Mouse (Mus musculus) kidney, embryonic 16.5 days (tissue): Measurements from ENCODE around the gene Hsf4. TPM values are rescaled to one million over a fixed set of nuclear protein-coding genes. Genes with fewer than 3 reads are reported as not detected.

Source experiments
- ATAC-seq: fragments of 200-750 bp; cut with Nextera tagmentation; 2 replicates; pipeline ENCODE4 v1.8.0; 2017; ENCODE audit warnings: moderate TSS enrichment; ENCODE audit not compliant: low FRiP score, low TSS enrichment
- H3K27ac ChIP-seq: fragments of 300-500 bp; sonication (generic); 2 replicates; pipeline ENCODE4 v1.5.1; 2014; ENCODE audit warnings: low read length
- H3K27me3 ChIP-seq: fragments of 300-500 bp; sonication (generic); 2 replicates; pipeline ENCODE4 v1.6.1; 2014; ENCODE audit warnings: low read length, control low read depth, mixed read lengths; ENCODE audit not compliant: insufficient read depth
- H3K36me3 ChIP-seq: fragments of 300-500 bp; sonication (generic); 2 replicates; pipeline ENCODE4 v1.6.1; 2014; ENCODE audit warnings: low read length, control low read depth, mixed read lengths; ENCODE audit not compliant: insufficient read depth
- H3K4me1 ChIP-seq: fragments of 300-500 bp; sonication (generic); 2 replicates; pipeline ENCODE4 v1.6.1; 2014; ENCODE audit warnings: low read length, control low read depth, mixed read lengths; ENCODE audit not compliant: insufficient read depth
- H3K4me2 ChIP-seq: fragments of 300-500 bp; sonication (generic); replicated peaks from 2 replicates; pipeline ENCODE4 v1.6.1; 2014; ENCODE audit warnings: low read depth, low read length
- H3K4me3 ChIP-seq: fragments of 300-500 bp; sonication (generic); 2 replicates; pipeline ENCODE4 v1.5.1; 2014; ENCODE audit warnings: mild to moderate bottlenecking, low read length
- H3K9ac ChIP-seq: fragments of 300-500 bp; sonication (generic); replicated peaks from 2 replicates; pipeline ENCODE4 v1.6.1; 2014; ENCODE audit warnings: low read length
- H3K9me3 ChIP-seq: fragments of 300-500 bp; sonication (generic); 2 replicates; pipeline ENCODE4 v1.6.1; 2016; ENCODE audit warnings: low read length, control low read depth
- WGBS: fragments of 180-500 bp; shearing (Covaris S2); extraction: QIAGEN DNeasy Blood & Tissue Kit; methylation state at CpG from one replicate; pipeline ENCODE4 v1.1.7; 2014; 5-methylcytosine and 5-hydroxymethylcytosine counted together
- polyA plus RNA-seq: library from polyadenylated mRNA; unstranded; fragments of >200 nt; fragmentation: Nextera tagmentation; extraction: Ambion mirVana; gene quantifications from 2 replicates; pipeline ENCODE4 v1.2.1, GENCODE M21; 2015

Hsf4 gene
- polyA plus RNA-seq, 1 experiment from 2014 or later = 0.16 TPM

DNA sequence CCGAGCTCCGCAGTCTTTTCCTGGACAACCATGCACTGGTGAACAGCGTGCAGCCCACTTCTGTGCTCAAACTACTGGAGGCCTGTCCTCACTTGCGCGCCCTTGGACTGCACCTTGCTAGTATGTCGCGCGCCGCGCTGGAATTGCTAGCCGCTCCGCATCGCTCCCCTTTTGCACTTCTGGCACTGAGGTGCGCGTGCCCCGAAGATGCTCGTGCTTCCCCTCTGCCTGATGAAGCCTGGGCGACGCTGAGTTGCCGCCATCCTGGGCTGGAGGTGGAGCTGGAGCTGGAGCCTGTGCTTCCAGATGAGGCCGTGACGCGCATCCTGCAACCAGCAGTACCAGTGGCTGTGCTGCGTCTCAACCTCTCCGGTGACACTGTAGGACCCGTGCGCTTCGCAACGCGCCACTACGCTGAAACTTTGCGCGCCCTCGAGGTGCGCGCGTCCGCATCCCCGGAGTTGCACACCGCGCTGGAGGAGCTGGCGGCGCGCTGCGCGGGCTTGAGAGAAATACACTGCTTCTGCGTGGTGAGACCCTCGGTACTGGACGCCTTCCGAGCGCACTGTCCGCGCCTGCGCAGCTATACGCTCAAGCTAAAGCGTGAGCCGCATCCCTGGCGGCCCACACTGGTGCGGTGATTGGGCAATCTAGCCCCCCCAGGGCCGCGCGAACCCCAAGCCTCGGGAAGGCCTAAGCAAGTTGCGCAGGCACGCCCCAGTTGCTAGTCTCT is 1.1 kb upstream of the Hsf4 start:
- H3K4me1 ChIP-seq = peaks cover 46% of the 10 kb centered on the region
- peak overlapping the region; percentile 60 for H3K9ac ChIP-seq
- H3K27ac ChIP-seq = no peak overlapping the region

DNA sequence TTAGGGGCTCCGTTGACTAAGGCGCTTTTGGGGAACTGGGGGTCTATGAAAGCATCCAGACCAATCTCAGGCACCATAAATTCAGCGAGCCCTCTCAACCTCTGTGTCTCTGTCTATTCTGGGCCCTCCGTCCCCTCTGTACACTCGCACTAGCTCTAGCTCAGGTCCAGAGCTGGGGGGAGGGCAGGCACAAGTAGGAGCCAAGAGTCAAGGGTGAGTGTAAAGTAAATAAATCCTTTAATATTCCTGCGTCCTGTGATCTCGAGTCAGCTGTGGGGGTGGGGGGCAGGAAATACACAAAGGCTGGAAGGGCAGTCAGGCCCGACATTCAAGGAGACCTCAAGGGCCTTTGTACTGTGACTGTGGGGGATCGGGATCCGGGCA is 534 bp upstream of the Hsf4 start:
- peaks cover 42% of the 10 kb centered on the region for H3K4me1 ChIP-seq
- H3K9me3 ChIP-seq = no peaks in the 10 kb centered on the region
- H3K27me3 ChIP-seq = peaks cover 92% of the 10 kb centered on the region
- H3K4me3 ChIP-seq = peak overlapping the region; percentile 47
- 2% methylated on average over 10 of the region's 10 CpGs for WGBS
- peak overlapping the region; percentile 60 for H3K9ac ChIP-seq
- H3K36me3 ChIP-seq = no peaks in the 10 kb centered on the region
- H3K27ac ChIP-seq = no peak overlapping the region
- ATAC-seq = no peak
- H3K4me2 ChIP-seq = peak overlapping the region; percentile 84

More for the DNA sequence above, 1.1 kb upstream of the Hsf4 start:
- ATAC-seq = peak; percentile 21; the same call in 1 of the 2 replicates
- peaks cover 87% of the 10 kb centered on the region for H3K27me3 ChIP-seq
- no peaks in the 10 kb centered on the region for H3K36me3 ChIP-seq
- H3K9me3 ChIP-seq = no peaks in the 10 kb centered on the region
- peak overlapping the region; percentile 47 for H3K4me3 ChIP-seq
- peak overlapping the region; percentile 84 for H3K4me2 ChIP-seq
- under 1% methylated on average over 65 of the region's 65 CpGs for WGBS

DNA sequence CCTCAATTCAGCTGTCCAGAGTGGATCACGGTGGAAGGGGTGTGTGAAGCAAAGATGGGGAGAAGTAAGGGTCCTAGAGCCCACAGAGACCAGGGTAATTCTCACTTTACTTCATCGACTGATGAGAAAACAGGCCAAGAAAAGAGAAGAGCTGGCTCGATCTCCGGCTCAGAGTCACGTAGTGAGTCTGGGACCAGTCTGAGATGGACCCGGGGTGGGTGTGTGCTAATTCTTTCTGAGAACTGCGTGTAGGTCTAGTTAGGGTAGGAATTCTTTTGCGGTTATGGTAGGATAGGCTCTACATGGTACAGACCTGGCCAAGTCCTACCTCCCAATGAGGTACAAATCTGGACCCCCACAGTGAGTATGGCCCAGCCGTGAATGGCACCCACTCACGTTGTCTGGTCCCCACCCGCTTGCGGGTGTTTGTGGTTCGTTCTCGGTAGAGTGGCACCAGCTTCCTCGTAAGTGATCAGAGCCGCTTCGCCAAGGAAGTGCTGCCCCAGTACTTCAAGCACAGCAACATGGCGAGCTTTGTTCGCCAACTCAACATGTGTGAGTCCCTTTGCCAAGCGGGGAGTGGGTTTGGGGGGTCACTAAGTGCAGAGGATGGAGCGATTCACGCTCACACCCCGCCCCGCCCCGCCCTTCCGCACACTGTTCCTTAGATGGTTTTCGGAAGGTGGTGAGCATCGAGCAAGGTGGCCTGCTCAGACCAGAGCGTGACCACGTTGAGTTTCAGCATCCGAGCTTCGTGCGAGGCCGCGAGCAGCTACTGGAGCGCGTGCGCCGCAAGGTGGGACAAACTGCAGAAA is 707 bp downstream of the Hsf4 start:
- peak overlapping the region; percentile 60; the same call in 1 of the 2 replicates for H3K9ac ChIP-seq
- no peaks in the 10 kb centered on the region for H3K9me3 ChIP-seq
- 4% methylated on average over 39 of the region's 39 CpGs for WGBS
- no peak for ATAC-seq
- H3K4me3 ChIP-seq = peak overlapping the region; percentile 47
- H3K27me3 ChIP-seq = peaks cover 99% of the 10 kb centered on the region
- H3K36me3 ChIP-seq = no peaks in the 10 kb centered on the region
- peak overlapping the region; percentile 84 for H3K4me2 ChIP-seq
- no peak overlapping the region for H3K27ac ChIP-seq
- H3K4me1 ChIP-seq = peaks cover 34% of the 10 kb centered on the region

DNA sequence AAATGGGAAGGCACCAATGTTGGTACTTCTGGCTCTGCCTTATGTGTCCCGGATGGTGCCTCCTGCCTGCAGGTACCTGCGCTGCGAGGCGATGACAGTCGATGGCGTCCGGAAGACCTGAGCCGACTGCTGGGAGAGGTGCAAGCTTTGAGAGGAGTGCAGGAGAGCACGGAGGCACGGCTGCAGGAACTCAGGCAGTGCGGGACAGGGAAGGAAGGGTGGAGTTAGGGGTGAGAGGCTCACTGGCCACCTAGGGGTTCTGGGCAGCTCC is 1.2 kb downstream of the Hsf4 start:
- peak overlapping the region; percentile 19; the same call in 1 of the 2 replicates for H3K4me3 ChIP-seq
- H3K36me3 ChIP-seq = no peaks in the 10 kb centered on the region
- no peak overlapping the region for H3K27ac ChIP-seq
- H3K4me2 ChIP-seq = no peak overlapping the region
- H3K9ac ChIP-seq = no peak overlapping the region
- H3K4me1 ChIP-seq = peaks cover 35% of the 10 kb centered on the region
- no peak for ATAC-seq
- H3K9me3 ChIP-seq = no peaks in the 10 kb centered on the region
- H3K27me3 ChIP-seq = peaks cover 99% of the 10 kb centered on the region
- WGBS = 1% methylated on average over 11 of the region's 11 CpGs

DNA sequence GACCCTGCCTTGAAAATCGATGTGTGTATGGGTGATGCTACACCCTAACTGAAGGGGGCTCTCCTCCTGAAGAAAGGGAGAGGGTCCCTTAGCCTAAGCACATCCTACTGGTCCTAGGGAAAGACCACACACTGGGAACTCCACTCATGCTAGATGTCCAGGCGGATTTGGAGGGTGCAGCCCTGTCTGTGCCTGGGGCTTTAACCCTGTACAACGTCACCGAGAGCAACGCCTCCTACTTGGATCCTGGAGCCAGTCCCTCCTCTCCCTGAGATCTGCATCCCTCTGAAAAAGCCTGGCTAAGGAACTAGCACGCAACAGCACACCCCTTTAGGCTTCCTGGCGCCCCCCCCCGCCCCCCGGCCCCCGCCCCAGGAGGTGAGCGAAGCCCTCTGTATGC is 5.8 kb downstream of the Hsf4 start:
- H3K4me1 ChIP-seq = peaks cover 22% of the 10 kb centered on the region
- H3K9me3 ChIP-seq = no peaks in the 10 kb centered on the region
- no peak overlapping the region for H3K4me3 ChIP-seq
- 3% methylated on average over 9 of the region's 11 CpGs for WGBS
- H3K27ac ChIP-seq = no peak overlapping the region
- no peak for ATAC-seq
- no peaks in the 10 kb centered on the region for H3K36me3 ChIP-seq
- H3K9ac ChIP-seq = no peak overlapping the region
- H3K4me2 ChIP-seq = peak overlapping the region; percentile 67; the same call in 1 of the 2 replicates
- H3K27me3 ChIP-seq = peaks cover 97% of the 10 kb centered on the region

DNA sequence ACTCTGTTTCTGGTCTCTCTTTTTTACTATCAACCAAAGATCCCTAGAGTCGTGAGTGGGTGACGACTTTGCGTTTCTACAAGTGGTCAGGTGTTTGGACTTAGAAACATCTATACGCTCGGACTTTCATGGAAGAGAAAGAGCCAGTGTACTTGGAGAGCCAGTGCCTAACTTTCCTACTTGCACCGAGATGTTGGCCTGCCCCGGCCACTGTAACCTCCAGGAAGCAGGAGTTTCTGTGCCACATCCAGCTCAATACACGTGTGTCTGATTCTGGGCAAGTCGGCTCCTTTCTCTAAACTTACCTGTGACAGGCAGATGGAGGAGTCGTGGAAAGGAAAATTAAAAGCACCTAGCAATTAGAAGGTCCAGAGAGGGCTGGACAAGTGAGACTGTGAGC is 6.2 kb downstream of the Hsf4 start, which contains the start of gene Nol3:
TSS of gene Nol3 (plus strand) at position 301 of the 400 bp plus-strand sequence.
- Histone ChIP-seq H3K4me2 (peak within 1 kb of the TSS; percentile 67), H3K36me3 (no peaks in the 10 kb centered on the region), H3K27ac (no peak within 1 kb of the TSS), H3K27me3 (peaks cover 93% of the 10 kb centered on the region), H3K4me1 (peaks cover 18% of the 10 kb centered on the region), H3K9me3 (no peaks in the 10 kb centered on the region), H3K4me3 (peak within 1 kb of the TSS; percentile 42), H3K9ac (peak within 1 kb of the TSS; percentile 62)
- 2% methylated on average over 10 of the region's 10 CpGs for WGBS
- ATAC-seq = no peak

DNA sequence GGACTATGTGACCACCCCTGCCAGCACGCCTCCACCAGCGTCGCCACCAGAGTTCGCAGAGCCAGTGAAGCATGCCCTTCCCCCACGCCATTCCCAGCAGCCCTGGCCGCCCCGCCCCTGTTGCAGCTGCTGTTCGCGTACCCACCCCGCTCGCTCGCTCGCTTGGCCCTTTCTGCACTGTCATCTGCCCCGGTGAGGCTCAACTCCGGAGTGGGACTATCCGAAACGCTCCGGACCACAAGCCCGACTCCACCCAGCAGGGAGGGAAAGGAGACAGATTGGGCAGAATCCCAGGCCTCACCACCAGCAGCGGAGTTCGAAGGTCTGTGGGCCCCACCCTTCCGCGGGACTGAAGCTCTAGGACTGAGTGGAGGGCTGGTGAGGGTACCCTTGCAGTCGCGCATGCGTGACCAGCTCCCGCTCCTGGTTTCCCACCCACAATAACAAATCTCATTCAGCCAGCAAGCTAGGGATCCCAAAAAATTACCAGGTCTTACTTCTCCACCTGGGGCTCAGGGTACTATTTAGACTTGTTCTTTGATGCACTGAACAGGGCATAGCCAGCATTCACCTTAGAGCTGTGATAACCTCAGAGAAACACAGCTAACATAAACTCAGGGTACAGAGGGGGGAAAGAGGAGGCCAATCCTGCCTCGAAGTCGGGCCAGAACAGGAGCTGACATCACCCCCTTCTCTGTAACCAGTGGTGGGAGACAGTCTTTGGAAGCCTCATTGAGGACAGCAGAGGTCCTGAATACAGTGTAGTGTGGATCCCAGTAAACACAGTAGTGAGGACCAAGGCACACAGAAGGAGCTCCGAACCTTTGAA is 6.9 kb downstream of the Hsf4 start:
- H3K9me3 ChIP-seq = no peaks in the 10 kb centered on the region
- no peak overlapping the region for H3K27ac ChIP-seq
- H3K27me3 ChIP-seq = peaks cover 86% of the 10 kb centered on the region
- H3K4me1 ChIP-seq = peaks cover 16% of the 10 kb centered on the region
- ATAC-seq = peak; percentile 47; the same call in 1 of the 2 replicates
- H3K9ac ChIP-seq = peak overlapping the region; percentile 62
- peak overlapping the region; percentile 42 for H3K4me3 ChIP-seq
- WGBS = 2% methylated on average over 30 of the region's 30 CpGs
- peak overlapping the region; percentile 67 for H3K4me2 ChIP-seq
- H3K36me3 ChIP-seq = peaks cover 1% of the 10 kb centered on the region; the same call in 1 of the 2 replicates

DNA sequence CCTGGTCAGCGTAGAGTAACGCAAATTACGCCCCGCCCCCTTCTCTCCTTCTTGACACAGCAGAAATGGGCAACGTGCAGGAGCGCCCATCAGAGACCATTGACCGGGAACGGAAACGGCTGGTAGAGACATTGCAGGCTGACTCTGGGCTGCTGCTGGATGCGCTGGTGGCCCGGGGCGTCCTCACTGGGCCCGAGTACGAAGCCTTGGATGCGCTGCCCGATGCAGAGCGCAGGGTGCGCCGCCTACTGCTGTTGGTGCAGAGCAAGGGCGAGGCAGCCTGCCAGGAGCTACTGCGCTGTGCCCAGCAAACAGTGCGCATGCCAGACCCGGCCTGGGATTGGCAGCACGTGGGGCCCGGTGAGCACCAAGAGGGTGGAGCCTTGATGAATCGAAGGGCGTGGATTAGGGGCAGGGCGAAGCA is 9.3 kb downstream of the Hsf4 start:
- Histone ChIP-seq H3K4me3 (peak overlapping the region; percentile 31), H3K9ac (no peak overlapping the region), H3K27me3 (peaks cover 63% of the 10 kb centered on the region), H3K9me3 (no peaks in the 10 kb centered on the region), H3K27ac (no peak overlapping the region), H3K36me3 (peaks cover 8% of the 10 kb centered on the region; the same call in 1 of the 2 replicates), H3K4me1 (peaks cover 16% of the 10 kb centered on the region), H3K4me2 (peak overlapping the region; percentile 44)
- 3% methylated on average over 28 of the region's 28 CpGs for WGBS
- peak; percentile 55; the same call in 1 of the 2 replicates for ATAC-seq

DNA sequence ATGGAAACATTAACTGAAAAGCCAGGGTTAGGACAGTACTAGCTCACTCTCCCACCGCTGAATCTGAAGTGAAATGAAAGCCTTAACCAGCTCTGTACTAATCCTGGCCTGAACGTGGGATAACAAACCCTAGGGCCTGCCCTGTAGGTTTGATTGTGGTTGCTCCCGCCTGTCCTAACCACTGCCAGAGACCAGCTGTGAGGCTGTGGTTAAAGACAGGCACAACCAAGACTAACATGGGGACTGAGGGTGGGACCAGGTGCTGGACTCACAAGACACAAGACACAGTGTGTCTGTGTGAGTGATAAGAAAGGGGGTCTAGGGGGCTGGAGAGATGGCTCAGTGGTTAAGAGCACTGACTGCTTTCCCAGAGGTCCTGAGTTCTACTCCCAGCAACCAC is 11.0 kb downstream of the Hsf4 start:
- peaks cover 15% of the 10 kb centered on the region for H3K4me1 ChIP-seq
- no peak overlapping the region for H3K27ac ChIP-seq
- WGBS = 81% methylated on average over 3 of the region's 3 CpGs
- no peak overlapping the region for H3K4me2 ChIP-seq
- peaks cover 8% of the 10 kb centered on the region for H3K36me3 ChIP-seq
- no peak overlapping the region for H3K4me3 ChIP-seq
- H3K9me3 ChIP-seq = no peaks in the 10 kb centered on the region
- no peak overlapping the region for H3K9ac ChIP-seq
- peaks cover 46% of the 10 kb centered on the region for H3K27me3 ChIP-seq
- ATAC-seq = no peak
